ENCODE assay signal across 8 mouse cellular contexts in the genomic region with DNA sequence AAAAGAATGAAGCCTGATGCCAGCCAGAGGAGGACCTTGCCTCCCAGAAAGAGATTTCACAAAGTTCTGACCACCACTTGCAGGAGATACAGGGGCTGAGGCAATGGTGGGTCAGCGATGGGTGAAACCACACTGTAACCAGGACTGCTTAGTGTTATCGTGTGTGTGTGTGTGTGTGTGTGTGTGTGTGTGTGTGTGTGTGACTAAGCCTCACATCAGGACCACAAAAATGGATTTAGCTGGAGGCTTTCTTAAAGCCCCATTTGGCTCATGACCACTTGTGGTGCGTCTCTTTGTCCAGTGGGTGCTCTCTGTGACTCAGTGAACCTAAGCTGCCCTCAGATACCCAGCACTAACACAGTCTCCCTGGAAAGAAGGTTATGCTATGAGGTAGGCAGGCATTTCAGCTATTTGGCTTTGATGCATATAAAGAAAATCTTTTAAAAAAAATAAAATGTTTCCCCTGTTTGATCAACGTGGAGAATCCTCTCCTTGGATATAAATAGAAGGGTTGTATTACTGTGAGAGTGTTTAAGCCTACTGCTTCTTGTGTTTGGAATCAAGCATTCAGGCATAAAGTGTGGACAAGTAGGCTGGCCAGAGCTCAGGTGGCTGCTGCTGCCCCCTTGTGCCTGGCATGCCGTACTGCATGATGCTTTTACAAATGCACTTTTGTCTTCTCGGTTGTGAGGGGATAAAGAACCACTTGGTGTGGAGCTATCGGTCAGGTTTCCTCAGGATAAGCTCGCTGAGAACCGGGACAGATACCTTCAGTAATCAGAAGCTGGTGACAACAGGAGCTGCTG.
DNase-seq lines count a peak whose midpoint lies in the region; ATAC-seq and TF ChIP-seq lines count a peak whose summit lies in the region.

No protein-coding gene starts in this region.

- H3K4me2 ChIP-seq in CH12.LX (ENCODE audit: insufficient read depth, low read depth, poor library complexity, severe bottlenecking) = no peak overlapping the region
- H3K4me2 ChIP-seq in liver, embryonic 14.5 days (ENCODE audit: low read depth) = no peak overlapping the region
- H3K4me2 ChIP-seq in neural tube, embryonic 13.5 days = no peak overlapping the region

- peak; percentile 84 for TF ChIP-seq RAD21 in CH12.LX (IDR thresholded peaks at IDR 0.05; ENCODE audit: low read depth, low read length)

- DNase-seq in CH12.LX (ENCODE audit: extremely low read depth) = peak; percentile 43
- peak; percentile 52 for DNase-seq in adrenal gland, adult 2 months
- peak; percentile 71 for DNase-seq in embryo, embryonic 11 days
- peak; percentile 54 to 57 for DNase-seq in gastrocnemius, postnatal 36 days
- peak; percentile 76 for DNase-seq in kidney, postnatal 10 days
- no peak for DNase-seq in liver, embryonic 14.5 days (ENCODE audit: low read depth in 3 of 3, low spot score in 3 of 3)
- DNase-seq in thymus, adult 2 months = peak; percentile 68

- in situ Hi-C loops in CH12.LX (cut with MboI; ENCODE audit: low pct_ligation_motif_present, low pct_unique_long_range_greater_than_20kb, low sequenced_read_pairs) = no loop called here

- no peak for ATAC-seq in liver, embryonic 14.5 days (ENCODE audit: insufficient read depth)
- peak; percentile 73; the same call in 1 of the 2 replicates for ATAC-seq in neural tube, embryonic 13.5 days (ENCODE audit: low read depth)

- WGBS in liver, embryonic 14.5 days (ENCODE audit: insufficient replicate concordance) = 30% methylated on average over 9 of the region's 9 CpGs
- 35% methylated on average over 9 of the region's 9 CpGs for WGBS in neural tube, embryonic 13.5 days
- WGBS in thymus, adult 2 months = 32% methylated on average over 9 of the region's 9 CpGs

- dilution Hi-C loops in CH12.LX (cut with MboI; ENCODE audit: extremely low pct_ligation_motif_present, extremely low pct_unique_long_range_greater_than_20kb, low sequenced_read_pairs) = no loop called here

- no peak for TF ChIP-seq POLR2A in CH12.LX (IDR thresholded peaks at IDR 0.05; ENCODE audit: low read depth, low read length)
- TF ChIP-seq POLR2A in thymus, adult 2 months (IDR thresholded peaks at IDR 0.05; ENCODE audit: control insufficient read depth, extremely low read depth, insufficient read depth, low read length, poor library complexity) = no peak

- no peak for TF ChIP-seq EP300 in CH12.LX (IDR thresholded peaks at IDR 0.05; ENCODE audit: low read length)
- TF ChIP-seq EP300 in liver, embryonic 14.5 days (IDR thresholded peaks at IDR 0.05; ENCODE audit: low read depth) = no peak

- H3K9me3 ChIP-seq in CH12.LX (replicated peaks; ENCODE audit: low read length) = no peaks in the 10 kb centered on the region
- no peaks in the 10 kb centered on the region for H3K9me3 ChIP-seq in liver, embryonic 14.5 days (ENCODE audit: control insufficient read depth, low read length)
- H3K9me3 ChIP-seq in neural tube, embryonic 13.5 days = no peaks in the 10 kb centered on the region

- no peak overlapping the region for H3K9ac ChIP-seq in CH12.LX (ENCODE audit: insufficient read depth, low read depth)
- no peak overlapping the region for H3K9ac ChIP-seq in liver, embryonic 14.5 days (replicated peaks)
- no peak overlapping the region for H3K9ac ChIP-seq in neural tube, embryonic 13.5 days

- no peaks in the 10 kb centered on the region for H3K27me3 ChIP-seq in CH12.LX (replicated peaks)
- no peaks in the 10 kb centered on the region for H3K27me3 ChIP-seq in liver, embryonic 14.5 days (ENCODE audit: control insufficient read depth, insufficient read depth, low read length)
- no peaks in the 10 kb centered on the region for H3K27me3 ChIP-seq in neural tube, embryonic 13.5 days
- no peaks in the 10 kb centered on the region for H3K27me3 ChIP-seq in thymus, adult 2 months (ENCODE audit: control insufficient read depth, insufficient read depth, low read length)

- peaks cover 5 to 10% of the 10 kb centered on the region in 2 experiments for H3K36me3 ChIP-seq in CH12.LX (replicated peaks in 1 of 2; ENCODE audit: control insufficient read depth in 1 of 2, insufficient read depth in 1 of 2, low read length in 1 of 2)
- no peaks in the 10 kb centered on the region for H3K36me3 ChIP-seq in liver, embryonic 14.5 days (replicated peaks; ENCODE audit: control insufficient read depth, insufficient read depth, low read depth)
- H3K36me3 ChIP-seq in neural tube, embryonic 13.5 days = peaks cover 11% of the 10 kb centered on the region; the same call in 1 of the 2 replicates
- no peaks in the 10 kb centered on the region for H3K36me3 ChIP-seq in thymus, adult 2 months (ENCODE audit: control insufficient read depth, insufficient read depth, low read length)

- intact Hi-C loops in gastrocnemius, postnatal 36 days (cut with DNase I) = no loop called here

- no peaks in the 10 kb centered on the region for H3K79me2 ChIP-seq in CH12.LX (replicated peaks; ENCODE audit: control insufficient read depth, extremely low read depth, insufficient read depth, poor library complexity, severe bottlenecking)

- no peak overlapping the region for H3K27ac ChIP-seq in CH12.LX (ENCODE audit: insufficient read depth, low read depth)
- no peak overlapping the region for H3K27ac ChIP-seq in liver, embryonic 14.5 days
- no peak overlapping the region for H3K27ac ChIP-seq in neural tube, embryonic 13.5 days (replicated peaks)
- H3K27ac ChIP-seq in thymus, adult 2 months (ENCODE audit: control insufficient read depth, insufficient read depth, low read length) = no peak overlapping the region

- no peaks in the 10 kb centered on the region for H3K4me1 ChIP-seq in CH12.LX (ENCODE audit: control insufficient read depth in 1 of 2, insufficient read depth in 2 of 2)
- no peaks in the 10 kb centered on the region for H3K4me1 ChIP-seq in liver, embryonic 14.5 days (replicated peaks; ENCODE audit: control insufficient read depth in 2 of 2, insufficient read depth in 2 of 2, low read length in 1 of 2)
- no peaks in the 10 kb centered on the region for H3K4me1 ChIP-seq in neural tube, embryonic 13.5 days (replicated peaks)
- H3K4me1 ChIP-seq in thymus, adult 2 months (replicated peaks; ENCODE audit: control insufficient read depth, insufficient read depth, low read length) = peaks cover 16% of the 10 kb centered on the region

- peak; percentile 83 to 90 for TF ChIP-seq CTCF in CH12.LX (conservative IDR thresholded peaks at IDR 0.05 in 1 of 2, IDR thresholded peaks at IDR 0.05 in 1 of 2; ENCODE audit: low read depth in 2 of 2, low read length in 2 of 2)
- TF ChIP-seq CTCF in liver, embryonic 14.5 days (IDR thresholded peaks at IDR 0.05; ENCODE audit: low read depth) = peak; percentile 92
- TF ChIP-seq CTCF in thymus, adult 2 months (IDR thresholded peaks at IDR 0.05; ENCODE audit: borderline replicate concordance, control insufficient read depth, extremely low read depth, insufficient read depth, low read length, poor library complexity) = peak; percentile 82; the same call in 1 of the 2 replicates

- no peak overlapping the region for H3K4me3 ChIP-seq in CH12.LX (replicated peaks in 1 of 3; ENCODE audit: low read depth in 2 of 3, low read length in 2 of 3, poor library complexity in 1 of 3)
- no peak overlapping the region for H3K4me3 ChIP-seq in liver, embryonic 14.5 days (ENCODE audit: insufficient read depth in 1 of 2, low read depth in 2 of 2, low read length in 2 of 2)
- H3K4me3 ChIP-seq in neural tube, embryonic 13.5 days = no peak overlapping the region
- H3K4me3 ChIP-seq in thymus, adult 2 months (ENCODE audit: control insufficient read depth, insufficient read depth, low read length) = no peak overlapping the region

TF ChIP-seq in CH12.LX, 34 proteins besides CTCF, POLR2A, EP300 and RAD21:
- TF ChIP-seq ZC3H11A (IDR thresholded peaks at IDR 0.05; ENCODE audit: low read depth, low read length) (peak; percentile 14; the same call in 1 of the 2 replicates), USF1 (IDR thresholded peaks at IDR 0.05; ENCODE audit: low read depth, low read length) (no peak), NELFE (IDR thresholded peaks at IDR 0.05; ENCODE audit: low read depth, low read length) (no peak), NRF1 (IDR thresholded peaks at IDR 0.05; ENCODE audit: low read depth, low read length) (0 out of 2 replicates have a peak, but pooled peaks have one; percentile 7), SMC3 (IDR thresholded peaks at IDR 0.05; ENCODE audit: low read depth, low read length) (peak; percentile 92), MXI1 (IDR thresholded peaks at IDR 0.05; ENCODE audit: low read depth, low read length) (no peak), MEF2A (IDR thresholded peaks at IDR 0.05; ENCODE audit: borderline replicate concordance, low read depth, low read length) (no peak), MAZ (IDR thresholded peaks at IDR 0.05; ENCODE audit: low read depth, low read length) (no peak)

Comparison
In these comparisons a context has a peak if more than half of its experiments do, and no peak if none do; other contexts are left out.
1. DNase-seq: peak in CH12.LX (single experiment), adrenal gland, adult 2 months (single experiment), embryo, embryonic 11 days (single experiment), gastrocnemius, postnatal 36 days (2 of 2), kidney, postnatal 10 days (single experiment) and thymus, adult 2 months (single experiment); none in liver, embryonic 14.5 days (0 of 3).
2. Peak in every context shown above with its lines, with median percentiles within 50 percentile points of each other: CTCF ChIP-seq.